In genomic region chr2:137977767-137978166, GRCm38 (mm10) we compare ENCODE assay signal across 8 mouse cellular contexts.
DNase-seq lines count a peak whose midpoint lies in the region; ATAC-seq and TF ChIP-seq lines count a peak whose summit lies in the region.

No protein-coding gene starts in this region.

- no peaks in the 10 kb centered on the region for H3K9me3 ChIP-seq in intestine, postnatal 0 days (ENCODE audit: control insufficient read depth)
- no peaks in the 10 kb centered on the region for H3K9me3 ChIP-seq in intestine, embryonic 15.5 days
- H3K9me3 ChIP-seq in forebrain, embryonic 12.5 days: no peaks in the 10 kb centered on the region

- no peak for ATAC-seq in intestine, postnatal 0 days
- ATAC-seq in intestine, embryonic 15.5 days: no peak
- peak; percentile 70 for ATAC-seq in forebrain, embryonic 12.5 days (ENCODE audit: low FRiP score)

- H3K27me3 ChIP-seq in intestine, postnatal 0 days (replicated peaks; ENCODE audit: control insufficient read depth, insufficient read depth, low read length): no peaks in the 10 kb centered on the region
- no peaks in the 10 kb centered on the region for H3K27me3 ChIP-seq in intestine, embryonic 15.5 days (replicated peaks)
- H3K27me3 ChIP-seq in forebrain, embryonic 12.5 days: no peaks in the 10 kb centered on the region

- no peak overlapping the region for H3K27ac ChIP-seq in intestine, postnatal 0 days (ENCODE audit: low read depth, low read length)
- no peak overlapping the region for H3K27ac ChIP-seq in intestine, embryonic 15.5 days
- no peak overlapping the region for H3K27ac ChIP-seq in forebrain, embryonic 12.5 days

- H3K9ac ChIP-seq in intestine, postnatal 0 days (ENCODE audit: low read depth, low read length): no peak overlapping the region
- no peak overlapping the region for H3K9ac ChIP-seq in intestine, embryonic 15.5 days
- H3K9ac ChIP-seq in forebrain, embryonic 12.5 days: no peak overlapping the region

- 36% methylated on average over 4 of the region's 4 CpGs for WGBS in intestine, postnatal 0 days
- WGBS in intestine, embryonic 15.5 days: 50% methylated on average over 4 of the region's 4 CpGs
- WGBS in forebrain, embryonic 12.5 days: 51% methylated on average over 4 of the region's 4 CpGs

- TF ChIP-seq CTCF in intestine, postnatal 0 days (IDR thresholded peaks at IDR 0.05; ENCODE audit: low read depth): peak; percentile 67

- H3K4me3 ChIP-seq in intestine, postnatal 0 days (ENCODE audit: low read depth, low read length): no peak overlapping the region
- H3K4me3 ChIP-seq in intestine, embryonic 15.5 days (replicated peaks): no peak overlapping the region
- no peak overlapping the region for H3K4me3 ChIP-seq in forebrain, embryonic 12.5 days (replicated peaks)

- peak; percentile 31 for DNase-seq in adipocyte (ENCODE audit: low spot score)
- peak; percentile 17 for DNase-seq in mesoderm, embryonic 11.5 days (ENCODE audit: low read depth, low spot score)
- DNase-seq in B cell, adult 2 months: no peak
- no peak for DNase-seq in urinary bladder, adult 18-20 months (ENCODE audit: low spot score in 2 of 2)
- DNase-seq in right cerebral cortex, postnatal 14 days: no peak

- no peaks in the 10 kb centered on the region for H3K4me1 ChIP-seq in intestine, postnatal 0 days (replicated peaks; ENCODE audit: control insufficient read depth, insufficient read depth, low read length)
- no peaks in the 10 kb centered on the region for H3K4me1 ChIP-seq in intestine, embryonic 15.5 days (replicated peaks)
- H3K4me1 ChIP-seq in forebrain, embryonic 12.5 days: peaks cover 4% of the 10 kb centered on the region

- no peak overlapping the region for H3K4me2 ChIP-seq in intestine, postnatal 0 days (replicated peaks; ENCODE audit: low read depth)
- H3K4me2 ChIP-seq in intestine, embryonic 15.5 days (replicated peaks): no peak overlapping the region
- no peak overlapping the region for H3K4me2 ChIP-seq in forebrain, embryonic 12.5 days

- H3K36me3 ChIP-seq in intestine, postnatal 0 days (ENCODE audit: control insufficient read depth, insufficient read depth): no peaks in the 10 kb centered on the region
- no peaks in the 10 kb centered on the region for H3K36me3 ChIP-seq in intestine, embryonic 15.5 days
- no peaks in the 10 kb centered on the region for H3K36me3 ChIP-seq in forebrain, embryonic 12.5 days (replicated peaks)

Comparison
In these comparisons a context has a peak if more than half of its experiments do, and no peak if none do; other contexts are left out.
1. DNase-seq: peak in adipocyte (single experiment) and mesoderm, embryonic 11.5 days (single experiment); none in B cell, adult 2 months (0 of 2), urinary bladder, adult 18-20 months (0 of 2) and right cerebral cortex, postnatal 14 days (single experiment).